Mouse (Mus musculus) kidney, postnatal 25 days (tissue): ENCODE measurements around the gene Mrps18a.

Source experiments
- DNase-seq, 2 experiments: peaks; one replicate each; pipeline ENCODE4 v3.0.0; 2021; ENCODE audit warnings: mixed read lengths in 2 of 2

Gene Mrps18a

GRCm38 (mm10) chr17:46152847-46153782 lies 42.3 kb downstream of the Mrps18a start, which contains the start of gene Mad2l1bp:
TSS of gene Mad2l1bp (minus strand) at chr17:46153553.
- DNase-seq: peak; percentile 94 to 97

GRCm38 (mm10) chr17:46154336-46154735 lies 43.5 kb downstream of the Mrps18a start:
- no peak for DNase-seq

GRCm38 (mm10) chr17:46156680-46157079 lies 45.9 kb downstream of the Mrps18a start:
- DNase-seq: no peak

- DNase-seq: no peak
These were observed 46.3 kb downstream of the Mrps18a start for GRCm38 (mm10) chr17:46157131-46157530.

GRCm38 (mm10) chr17:46159236-46159635 lies 48.5 kb downstream of the Mrps18a start:
- no peak for DNase-seq

GRCm38 (mm10) chr17:46160090-46160662 lies 49.4 kb downstream of the Mrps18a start:
- peak; percentile 96 to 98 for DNase-seq

GRCm38 (mm10) chr17:46160686-46161085 lies 49.9 kb downstream of the Mrps18a start, which contains the start of gene Gtpbp2:
TSS of gene Gtpbp2 (plus strand) at chr17:46161032.
- peak; percentile 97 to 99 for DNase-seq

GRCm38 (mm10) chr17:46161179-46161578 lies 50.4 kb downstream of the Mrps18a start:
- peak in 1 of 2 experiments; percentile 14 for DNase-seq

- DNase-seq: no peak
These were observed 50.9 kb downstream of the Mrps18a start for GRCm38 (mm10) chr17:46161710-46162109.

GRCm38 (mm10) chr17:46162551-46162950 lies 51.8 kb downstream of the Mrps18a start:
- no peak for DNase-seq

GRCm38 (mm10) chr17:46162951-46163421 lies 52.2 kb downstream of the Mrps18a start:
- DNase-seq: peak; percentile 61 to 76

- no peak for DNase-seq
These were observed 53.5 kb downstream of the Mrps18a start for GRCm38 (mm10) chr17:46164301-46164700.

GRCm38 (mm10) chr17:46164791-46165190 lies 54.0 kb downstream of the Mrps18a start:
- DNase-seq: no peak

GRCm38 (mm10) chr17:46165460-46165859 lies 54.7 kb downstream of the Mrps18a start:
- DNase-seq: no peak

GRCm38 (mm10) chr17:46166270-46166669 lies 55.5 kb downstream of the Mrps18a start:
- no peak for DNase-seq

- peak in 1 of 2 experiments; percentile 36 for DNase-seq
These were observed 56.2 kb downstream of the Mrps18a start for GRCm38 (mm10) chr17:46167014-46167413.

GRCm38 (mm10) chr17:46168318-46168717 lies 57.5 kb downstream of the Mrps18a start:
- no peak for DNase-seq

GRCm38 (mm10) chr17:46168768-46169167 lies 58.0 kb downstream of the Mrps18a start:
- no peak for DNase-seq

GRCm38 (mm10) chr17:46170538-46170937 lies 59.8 kb downstream of the Mrps18a start:
- DNase-seq: peak; percentile 40 to 60
